Mouse (Mus musculus) MEL (cell line): Measurements from ENCODE around the gene Vcl. TPM values are rescaled to one million over a fixed set of nuclear protein-coding genes. Genes with fewer than 3 reads are reported as not detected.

Experiments used
- polyA plus RNA-seq, 2 experiments: library from polyadenylated mRNA; stranded (reverse) in 1 of 2; unstranded in 1 of 2; fragments of >175 nt in 1 of 2; fragments of >200 nt in 1 of 2; gene quantifications; 2 replicates each; pipeline versions ENCODE4 v1.2.1 to v1.2.4; 2012; ENCODE audit warnings: low replicate concordance in 2 of 2, low read depth in 1 of 2; ENCODE audit not compliant: insufficient read length in 2 of 2, insufficient read depth in 1 of 2, missing spikeins in 1 of 2
- total RNA-seq: library from RNA; depleted of rRNA; stranded (reverse); fragments of 300-350 nt; gene quantifications from 2 replicates; pipeline ENCODE4 v1.2.3, GENCODE M21; 2012; rRNA removed

The Vcl gene
- total and polyA plus RNA-seq, 3 experiments: 11.7 to 30.3 TPM; not detected in 1

Other genes starting within 250 kb of the Vcl start
- 0.49 and 0.69 TPM in 2 replicates for gene Fut11, start 234.4 kb upstream of the Vcl start, total RNA-seq
- 1 to 10 TPM in 1 of 2 experiments, not detected in 1; 1.8 TPM for gene Fut11, start 234.4 kb upstream of the Vcl start, polyA plus RNA-seq
- 154 and 164 TPM in 2 replicates for gene Chchd1, start 226.4 kb upstream of the Vcl start, total RNA-seq
- 100 to 1,000 TPM in 1 of 2 experiments, not detected in 1; 136 TPM for gene Chchd1, start 226.4 kb upstream of the Vcl start, polyA plus RNA-seq
- 14.2 and 16.5 TPM in 2 replicates for gene Zswim8, start 221.8 kb upstream of the Vcl start, total RNA-seq
- 10 to 100 TPM in 1 of 2 experiments, not detected in 1; 35.5 TPM for gene Zswim8, start 221.8 kb upstream of the Vcl start, polyA plus RNA-seq
- gene Ndst2, start 194.8 kb upstream of the Vcl start, total RNA-seq: 34.4 and 39.5 TPM in 2 replicates
- gene Ndst2, start 194.8 kb upstream of the Vcl start, polyA plus RNA-seq: 10 to 100 TPM; 37.1 to 54.0 TPM
- gene Camk2g, start 135.3 kb upstream of the Vcl start, total RNA-seq: 14.1 and 15.6 TPM in 2 replicates
- 10 to 100 TPM in 1 of 2 experiments, not detected in 1; 27.1 TPM for gene Camk2g, start 135.3 kb upstream of the Vcl start, polyA plus RNA-seq
- not detected in 2 replicates for gene Plau, start 92.7 kb upstream of the Vcl start, total RNA-seq
- under 1 TPM in 1 of 2 experiments, not detected in 1; 0.04 TPM for gene Plau, start 92.7 kb upstream of the Vcl start, polyA plus RNA-seq
- 27.9 and 31.8 TPM in 2 replicates for gene Ap3m1, start 123.1 kb downstream of the Vcl start, total RNA-seq
- 10 to 100 TPM in 1 of 2 experiments, not detected in 1; 47.4 TPM for gene Ap3m1, start 123.1 kb downstream of the Vcl start, polyA plus RNA-seq
- 102 and 125 TPM in 2 replicates for gene Adk, start 123.2 kb downstream of the Vcl start, total RNA-seq
- gene Adk, start 123.2 kb downstream of the Vcl start, polyA plus RNA-seq: 100 to 1,000 TPM in 1 of 2 experiments, 10 to 100 TPM in 1; 69.0 to 479 TPM